21 mouse cellular contexts compared by ENCODE assay signal in genomic region chr6:121127726-121128125, GRCm38 (mm10). TPM values are rescaled to one million over a fixed set of nuclear protein-coding genes. Genes with fewer than 3 reads are reported as not detected.
DNase-seq lines count a peak whose midpoint lies in the region; ATAC-seq and TF ChIP-seq lines count a peak whose summit lies in the region.
"Had no signal": no experiment of that assay in that cellular context is flagged by ENCODE, and none has a peak within 500 bp of the region (broad histone marks: within the 10 kb centered on the region; RNA-seq: fewer than 3 reads in every experiment).

No protein-coding gene starts in this region.

- no peak for TF ChIP-seq EP300 in heart, postnatal 0 days (IDR thresholded peaks at IDR 0.05; ENCODE audit: low read depth)

- ATAC-seq in heart, postnatal 0 days (ENCODE audit: insufficient read depth, low read depth), result no peak
- ATAC-seq: activated CD4-positive, CD25-positive, alpha-beta regulatory T cell, adult 4 months; liver, postnatal 0 days; Patski had no signal

- H3K27me3 ChIP-seq in heart, postnatal 0 days (ENCODE audit: control insufficient read depth, insufficient read depth, low read length), result peaks cover 3% of the 10 kb centered on the region; the same call in 1 of the 2 replicates
- H3K27me3 ChIP-seq: Patski had no signal

- no peaks in the 10 kb centered on the region for H3K36me3 ChIP-seq in heart, postnatal 0 days (replicated peaks; ENCODE audit: control insufficient read depth, insufficient read depth, low read length)
- H3K36me3 ChIP-seq: embryonic facial prominence, embryonic 13.5 days; limb, embryonic 15.5 days; stomach, embryonic 15.5 days had no signal

- no peak overlapping the region for H3K4me3 ChIP-seq in heart, postnatal 0 days (ENCODE audit: low read depth, low read length)
- H3K4me3 ChIP-seq: embryonic facial prominence, embryonic 13.5 days; limb, embryonic 15.5 days; megakaryocyte, embryonic 14.5 days; stomach, embryonic 15.5 days had no signal

- peak; percentile 87 for DNase-seq in heart, adult 11 months
- no peak for DNase-seq in heart, postnatal 36 days
- DNase-seq in heart, postnatal 0 days (ENCODE audit: low spot score), result no peak
- no peak for DNase-seq in heart, adult 9 months (ENCODE audit: low spot score in 2 of 2)
- peak; percentile 69 for DNase-seq in retina, postnatal 1 day
- no peak for DNase-seq in retina, embryonic 14.5 days (ENCODE audit: low spot score)
- DNase-seq in layer of hippocampus, postnatal 25 days (ENCODE audit: extremely low spot score in 1 of 2, low spot score in 1 of 2), result no peak
- DNase-seq: adrenal gland, postnatal 36 days; cerebellum, adult 9-10 months; gastrocnemius, postnatal 36 days; layer of hippocampus, postnatal 36 days; liver, postnatal 0 days; lung, postnatal 14 days; spleen, adult 18-20 months; thymus, adult 2 months had no signal

- no peak overlapping the region for H3K9ac ChIP-seq in heart, postnatal 0 days (replicated peaks; ENCODE audit: low read depth, low read length)
- H3K9ac ChIP-seq: embryonic facial prominence, embryonic 13.5 days; limb, embryonic 15.5 days; liver, postnatal 0 days; stomach, embryonic 15.5 days had no signal

- intact Hi-C loops in heart, postnatal 36 days (cut with DNase I), result no loop called here

- no peak for TF ChIP-seq CTCF in heart, postnatal 0 days (IDR thresholded peaks at IDR 0.05; ENCODE audit: low read depth)

- H3K4me1 ChIP-seq in heart, postnatal 0 days (ENCODE audit: control insufficient read depth, insufficient read depth), result peaks cover 11% of the 10 kb centered on the region

- H3K9me3 ChIP-seq in heart, postnatal 0 days (replicated peaks; ENCODE audit: control insufficient read depth, low read length), result no peaks in the 10 kb centered on the region
- H3K9me3 ChIP-seq: embryonic facial prominence, embryonic 13.5 days; limb, embryonic 15.5 days; megakaryocyte, embryonic 14.5 days; stomach, embryonic 15.5 days had no signal

- H3K27ac ChIP-seq in heart, postnatal 0 days (ENCODE audit: low read depth), result peak overlapping the region; percentile 35; the same call in 1 of the 2 replicates
- H3K27ac ChIP-seq: embryonic facial prominence, embryonic 13.5 days; limb, embryonic 15.5 days; stomach, embryonic 15.5 days had no signal

- WGBS in heart, postnatal 0 days, result 27% methylated on average over 3 of the region's 3 CpGs

- H3K4me2 ChIP-seq in heart, postnatal 0 days (ENCODE audit: low read depth, low read length), result no peak overlapping the region
- H3K4me2 ChIP-seq: embryonic facial prominence, embryonic 13.5 days; limb, embryonic 15.5 days; stomach, embryonic 15.5 days had no signal

RNA-seq across cellular contexts. Expression of gene Mical3, which starts 3.1 kb away (rescaled TPM):
- 100 to 1,000 TPM; 119 to 136 TPM for total RNA-seq in heart, postnatal 36 days (2021)
- 79.3 and 94.8 TPM in 2 replicates for total RNA-seq in heart, postnatal 0 days (2014; rRNA removed; ENCODE audit: low replicate concordance)
- 23.2 and 30.8 TPM in 2 replicates for polyA plus RNA-seq in heart, postnatal 0 days (2015; fragmentation: Nextera tagmentation; extraction: Ambion mirVana)
- total RNA-seq in layer of hippocampus, postnatal 25 days (2021), result 10 to 100 TPM; 75.0 to 88.0 TPM

RNA-seq across cellular contexts. Expression of gene Pex26, which starts 55.7 kb away (rescaled TPM):
- 1 to 10 TPM; 5.5 to 6.3 TPM for total RNA-seq in heart, postnatal 36 days (2021)
- total RNA-seq in heart, postnatal 0 days (2014; rRNA removed; ENCODE audit: low replicate concordance), result 17.5 and 20.2 TPM in 2 replicates
- polyA plus RNA-seq in heart, postnatal 0 days (2015; fragmentation: Nextera tagmentation; extraction: Ambion mirVana), result 4.6 and 5.0 TPM in 2 replicates
- 10 to 100 TPM; 11.0 to 11.9 TPM for total RNA-seq in layer of hippocampus, postnatal 25 days (2021)

Comparison
In these comparisons a context has a peak if more than half of its experiments do, and no peak if none do; other contexts are left out.
1. DNase-seq: peak in heart, adult 11 months (single experiment) and retina, postnatal 1 day (single experiment); none in heart, postnatal 36 days (0 of 2), heart, postnatal 0 days (single experiment), heart, adult 9 months (0 of 2), retina, embryonic 14.5 days (single experiment) and layer of hippocampus, postnatal 25 days (0 of 2).